Mouse (Mus musculus): Measurements from ENCODE around the gene Mycbp2. TPM values are rescaled to one million over a fixed set of nuclear protein-coding genes. Genes with fewer than 3 reads are reported as not detected.

Gene Mycbp2
- total and polyA plus RNA-seq, 2 experiments from 2014 or later = 49.3 to 113 TPM

GRCm38 (mm10) chr14:103098587-103099235 is 247.9 kb downstream of the Mycbp2 start:
- whole genome bisulfite sequencing = 2% methylated on average over 64 of the region's 86 CpGs
- Histone ChIP-seq H3K27ac (ENCODE audit: low read depth, low read length) (peak overlapping the region; percentile 98), H3K4me3 (ENCODE audit: low read depth, low read length) (peak overlapping the region; percentile 98), H3K36me3 (ENCODE audit: insufficient read depth) (peaks cover 5% of the 10 kb centered on the region; the same call in 1 of the 2 replicates), H3K27me3 (ENCODE audit: insufficient read depth, low read length) (no peaks in the 10 kb centered on the region), H3K9ac (peak overlapping the region; percentile 99), H3K4me1 (ENCODE audit: insufficient read depth) (peaks cover 19% of the 10 kb centered on the region), H3K9me3 (ENCODE audit: low read length) (no peaks in the 10 kb centered on the region), H3K4me2 (ENCODE audit: low read depth) (peak overlapping the region; percentile 76)
- DNase-seq = peak; percentile 83
- ATAC-seq = peak; percentile 88
- TF ChIP-seq CTCF (IDR thresholded peaks at IDR 0.05; ENCODE audit: low read depth) = no peak

GRCm38 (mm10) chr14:103098213-103098586 is 248.4 kb downstream of the Mycbp2 start:
- no peaks in the 10 kb centered on the region for H3K9me3 ChIP-seq (ENCODE audit: low read length)
- peak overlapping the region; percentile 98 for H3K4me3 ChIP-seq (ENCODE audit: low read depth, low read length)
- ATAC-seq (no peak), DNase-seq (no peak)
- peak overlapping the region; percentile 99 for H3K9ac ChIP-seq
- no peaks in the 10 kb centered on the region for H3K27me3 ChIP-seq (ENCODE audit: insufficient read depth, low read length)
- peak overlapping the region; percentile 76 for H3K4me2 ChIP-seq (ENCODE audit: low read depth)
- H3K27ac ChIP-seq (ENCODE audit: low read depth, low read length) = no peak overlapping the region
- peaks cover 10% of the 10 kb centered on the region; the same call in 1 of the 2 replicates for H3K36me3 ChIP-seq (ENCODE audit: insufficient read depth)
- no peak for TF ChIP-seq CTCF (IDR thresholded peaks at IDR 0.05; ENCODE audit: low read depth)
- 0% methylated on average over 2 of the region's 2 CpGs for WGBS
- H3K4me1 ChIP-seq (ENCODE audit: insufficient read depth) = peaks cover 19% of the 10 kb centered on the region

- no peak for TF ChIP-seq CTCF (IDR thresholded peaks at IDR 0.05; ENCODE audit: low read depth)
- no peak overlapping the region for H3K27ac ChIP-seq (ENCODE audit: low read depth, low read length)
- ATAC-seq = no peak
- no peak for DNase-seq
- H3K9ac ChIP-seq = 0 out of 2 replicates have a peak overlapping the region, but pooled peaks have one; percentile 33
- no peaks in the 10 kb centered on the region for H3K27me3 ChIP-seq (ENCODE audit: insufficient read depth, low read length)
- peaks cover 19% of the 10 kb centered on the region for H3K4me1 ChIP-seq (ENCODE audit: insufficient read depth)
- no peak overlapping the region for H3K4me3 ChIP-seq (ENCODE audit: low read depth, low read length)
- H3K9me3 ChIP-seq (ENCODE audit: low read length) = no peaks in the 10 kb centered on the region
- H3K4me2 ChIP-seq (ENCODE audit: low read depth) = peak overlapping the region; percentile 46; the same call in 1 of the 2 replicates
- WGBS = 52% methylated on average over 6 of the region's 6 CpGs
- peaks cover 13% of the 10 kb centered on the region for H3K36me3 ChIP-seq (ENCODE audit: insufficient read depth)
These were observed 250.0 kb downstream of the Mycbp2 start for GRCm38 (mm10) chr14:103096621-103097020.

- 91% methylated on average over 8 of the region's 8 CpGs for WGBS
- Histone ChIP-seq H3K36me3 (ENCODE audit: insufficient read depth) (peaks cover 20% of the 10 kb centered on the region), H3K27ac (ENCODE audit: low read depth, low read length) (no peak overlapping the region), H3K4me1 (ENCODE audit: insufficient read depth) (peaks cover 19% of the 10 kb centered on the region), H3K4me3 (ENCODE audit: low read depth, low read length) (no peak overlapping the region), H3K9me3 (ENCODE audit: low read length) (no peaks in the 10 kb centered on the region), H3K27me3 (ENCODE audit: insufficient read depth, low read length) (no peaks in the 10 kb centered on the region), H3K4me2 (ENCODE audit: low read depth) (no peak overlapping the region), H3K9ac (no peak overlapping the region)
- DNase-seq = no peak
- no peak for ATAC-seq
- TF ChIP-seq CTCF (IDR thresholded peaks at IDR 0.05; ENCODE audit: low read depth) = no peak
These were observed 250.8 kb downstream of the Mycbp2 start for GRCm38 (mm10) chr14:103095826-103096225.

- no peak for TF ChIP-seq CTCF (IDR thresholded peaks at IDR 0.05; ENCODE audit: low read depth)
- no peak for ATAC-seq
- no peak overlapping the region for H3K27ac ChIP-seq (ENCODE audit: low read depth, low read length)
These were observed 251.6 kb downstream of the Mycbp2 start for GRCm38 (mm10) chr14:103095036-103095435.

DNA sequence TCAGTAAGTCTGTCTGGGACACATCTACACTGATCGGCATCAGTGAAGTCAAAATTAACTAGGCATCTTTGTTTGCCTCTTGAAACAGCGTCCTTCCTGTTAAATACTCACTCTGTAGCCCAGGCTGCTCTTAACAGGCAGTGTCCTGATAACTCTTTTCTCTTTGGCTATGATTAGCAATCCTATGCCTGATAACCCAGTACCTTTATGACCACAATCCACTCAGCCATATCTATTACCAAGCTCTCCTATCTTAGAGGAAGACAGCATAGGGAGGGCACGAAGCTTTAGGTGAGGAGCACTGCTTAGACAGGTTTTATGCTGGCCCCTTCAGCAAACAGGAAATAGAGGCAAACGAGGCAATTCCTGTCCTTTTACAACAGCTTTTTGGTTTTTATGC is 252.9 kb downstream of the Mycbp2 start:
- ATAC-seq (no peak), DNase-seq (no peak)
- H3K27me3 ChIP-seq (ENCODE audit: insufficient read depth, low read length) = no peaks in the 10 kb centered on the region
- peaks cover 29% of the 10 kb centered on the region for H3K36me3 ChIP-seq (ENCODE audit: insufficient read depth)
- no peaks in the 10 kb centered on the region for H3K9me3 ChIP-seq (ENCODE audit: low read length)
- TF ChIP-seq CTCF (IDR thresholded peaks at IDR 0.05; ENCODE audit: low read depth) = no peak
- peaks cover 19% of the 10 kb centered on the region for H3K4me1 ChIP-seq (ENCODE audit: insufficient read depth)
- H3K9ac ChIP-seq = no peak overlapping the region
- H3K4me3 ChIP-seq (ENCODE audit: low read depth, low read length) = no peak overlapping the region
- no peak overlapping the region for H3K27ac ChIP-seq (ENCODE audit: low read depth, low read length)
- no peak overlapping the region for H3K4me2 ChIP-seq (ENCODE audit: low read depth)
- 87% methylated on average over 4 of the region's 4 CpGs for WGBS

More at GRCm38 (mm10) chr14:103095036-103095435, 251.6 kb downstream of the Mycbp2 start:
- H3K9ac ChIP-seq = no peak overlapping the region
- no peaks in the 10 kb centered on the region for H3K27me3 ChIP-seq (ENCODE audit: insufficient read depth, low read length)
- 87% methylated on average over 8 of the region's 8 CpGs for WGBS
- H3K4me1 ChIP-seq (ENCODE audit: insufficient read depth) = peaks cover 19% of the 10 kb centered on the region
- H3K4me3 ChIP-seq (ENCODE audit: low read depth, low read length) = no peak overlapping the region
- H3K9me3 ChIP-seq (ENCODE audit: low read length) = no peaks in the 10 kb centered on the region
- peaks cover 22% of the 10 kb centered on the region for H3K36me3 ChIP-seq (ENCODE audit: insufficient read depth)
- DNase-seq = no peak
- H3K4me2 ChIP-seq (ENCODE audit: low read depth) = no peak overlapping the region

DNA sequence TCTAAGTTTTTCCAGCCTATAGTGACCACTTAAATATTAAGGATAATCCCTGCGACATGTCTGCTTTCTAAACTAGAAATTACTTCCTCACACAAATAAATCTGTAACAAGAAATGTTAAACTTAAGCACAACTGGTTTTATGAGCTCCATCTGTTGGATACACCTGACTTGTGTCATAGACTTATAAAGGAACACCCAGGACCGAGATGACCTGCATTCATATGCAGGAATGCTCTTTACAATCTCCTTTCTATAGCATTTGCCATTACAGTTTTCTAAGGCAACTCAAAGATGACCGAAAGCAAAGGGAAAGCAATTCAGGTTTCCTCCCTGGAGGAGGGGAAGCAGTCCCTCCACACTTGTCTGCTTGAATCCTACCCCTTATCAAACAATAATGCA is 253.4 kb downstream of the Mycbp2 start:
- H3K9me3 ChIP-seq (ENCODE audit: low read length) = no peaks in the 10 kb centered on the region
- H3K4me2 ChIP-seq (ENCODE audit: low read depth) = no peak overlapping the region
- 85% methylated on average over 3 of the region's 3 CpGs for WGBS
- H3K9ac ChIP-seq = no peak overlapping the region
- H3K4me1 ChIP-seq (ENCODE audit: insufficient read depth) = peaks cover 19% of the 10 kb centered on the region
- DNase-seq (no peak), ATAC-seq (no peak)
- H3K27me3 ChIP-seq (ENCODE audit: insufficient read depth, low read length) = no peaks in the 10 kb centered on the region
- peaks cover 33% of the 10 kb centered on the region for H3K36me3 ChIP-seq (ENCODE audit: insufficient read depth)
- no peak for TF ChIP-seq CTCF (IDR thresholded peaks at IDR 0.05; ENCODE audit: low read depth)
- no peak overlapping the region for H3K4me3 ChIP-seq (ENCODE audit: low read depth, low read length)
- no peak overlapping the region for H3K27ac ChIP-seq (ENCODE audit: low read depth, low read length)
